Mouse (Mus musculus) forebrain, postnatal 0 days (tissue): Measurements from ENCODE around the gene Clba1. TPM values are rescaled to one million over a fixed set of nuclear protein-coding genes. Genes with fewer than 3 reads are reported as not detected.
A peak's percentile ranks its signal among the peaks of the same experiment; 100 is the strongest.

ENCODE experiments used
- ATAC-seq: fragments of 200-750 bp; cut with Nextera tagmentation; 2 replicates; pipeline ENCODE4 v1.8.0; 2017; ENCODE audit warnings: mild to moderate bottlenecking, moderate library complexity
- DNase-seq: peaks from one replicate; pipeline ENCODE4 v3.0.0-alpha.2; 2015
- H3K27ac ChIP-seq: fragments of 300-500 bp; sonication (generic); 2 replicates; pipeline ENCODE4 v1.5.1; 2014; ENCODE audit warnings: low read depth, mild to moderate bottlenecking, antibody characterized with exemption, low read length, moderate library complexity, mixed read lengths
- H3K27me3 ChIP-seq: fragments of 300-500 bp; sonication (generic); 2 replicates; pipeline ENCODE4 v1.6.1; 2014; ENCODE audit warnings: mild to moderate bottlenecking, low read length, mixed read lengths; ENCODE audit not compliant: insufficient read depth
- H3K36me3 ChIP-seq: fragments of 300-500 bp; sonication (generic); 2 replicates; pipeline ENCODE4 v1.6.1; 2014; ENCODE audit warnings: mild to moderate bottlenecking, moderate library complexity; ENCODE audit not compliant: insufficient read depth
- H3K4me1 ChIP-seq: fragments of 300-500 bp; sonication (generic); 2 replicates; pipeline ENCODE4 v1.6.1; 2014; ENCODE audit warnings: antibody characterized with exemption; ENCODE audit not compliant: insufficient read depth
- H3K4me2 ChIP-seq: fragments of 300-500 bp; sonication (generic); 2 replicates; pipeline ENCODE4 v1.6.1; 2014; ENCODE audit warnings: low read depth, mild to moderate bottlenecking, moderate library complexity
- H3K4me3 ChIP-seq: fragments of 300-500 bp; sonication (generic); 2 replicates; pipeline ENCODE4 v1.5.1; 2014; ENCODE audit warnings: low read depth, low read length, mixed read lengths
- H3K9ac ChIP-seq: fragments of 300-500 bp; sonication (generic); 2 replicates; pipeline ENCODE4 v1.6.1; 2014; ENCODE audit warnings: mild to moderate bottlenecking
- H3K9me3 ChIP-seq: fragments of 300-500 bp; sonication (generic); 2 replicates; pipeline ENCODE4 v1.6.1; 2016; ENCODE audit warnings: low read length
- CTCF ChIP-seq: sonication (generic); IDR thresholded peaks from 2 replicates; pipeline ENCODE4 v1.5.1; 2016; ENCODE audit warnings: antibody characterized with exemption, control low read depth, low read depth
- WGBS: fragments of 180-500 bp; shearing (Covaris S2); extraction: QIAGEN DNeasy Blood & Tissue Kit; methylation state at CpG from one replicate; pipeline ENCODE4 v1.1.7; 2014; 5-methylcytosine and 5-hydroxymethylcytosine counted together
- polyA plus RNA-seq: library from polyadenylated mRNA; unstranded; fragments of >200 nt; fragmentation: Nextera tagmentation; extraction: Ambion mirVana; gene quantifications from 2 replicates; pipeline ENCODE4 v1.2.1, GENCODE M21; 2015
- total RNA-seq: library from RNA; depleted of rRNA; stranded (reverse); fragments of >200 nt; gene quantifications from 2 replicates; pipeline ENCODE4 v1.2.3, GENCODE M21; 2014; rRNA removed

The Clba1 gene
- total RNA-seq (17.6 and 19.5 TPM in 2 replicates), polyA plus RNA-seq (23.5 and 26.1 TPM in 2 replicates)

DNA sequence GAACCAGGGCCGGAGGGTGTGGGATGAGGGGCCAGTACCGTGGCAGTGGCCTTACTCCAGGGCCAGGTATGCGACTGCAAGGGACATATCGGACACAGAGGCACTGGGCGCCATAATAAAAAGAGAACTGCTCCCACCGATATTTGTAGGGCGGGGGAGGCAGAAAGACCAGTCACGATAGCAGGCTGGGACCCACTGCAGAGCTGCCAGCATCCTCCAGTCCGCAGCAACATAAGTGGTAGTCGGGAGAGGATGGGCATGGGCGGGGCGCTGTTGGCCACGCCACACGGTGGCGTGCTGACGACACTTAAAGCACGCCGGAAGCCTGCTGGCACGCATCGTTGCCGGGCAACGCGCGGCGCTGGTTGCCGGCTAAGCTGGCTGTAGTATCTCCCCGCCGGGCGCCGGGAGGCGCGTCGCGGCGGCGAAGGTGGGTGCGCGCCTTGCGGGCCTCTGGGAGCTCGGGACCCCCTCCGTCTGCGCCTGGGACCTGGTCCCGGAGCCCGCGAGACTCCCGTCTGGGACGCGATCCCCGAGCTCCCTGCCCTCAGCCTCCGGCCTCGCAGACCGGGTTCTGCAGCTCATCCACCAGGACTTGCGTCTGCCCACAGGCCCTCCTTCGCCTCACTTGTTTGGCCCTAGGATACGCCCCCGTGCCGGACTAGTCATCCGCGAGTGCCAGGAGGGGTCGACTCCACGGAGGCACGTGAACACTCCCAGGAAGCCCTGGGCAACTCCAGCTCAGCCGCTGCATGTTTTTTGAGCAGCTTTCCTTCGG is at the start of gene Clba1:
Gene Clba1, plus strand, starts transcription at position 351 of the 778 bp plus-strand sequence.
- Histone ChIP-seq H3K27me3 (no peaks in the 10 kb centered on the region), H3K9ac (peak within 1 kb of the TSS; percentile 68), H3K4me2 (peak within 1 kb of the TSS; percentile 97), H3K9me3 (no peaks in the 10 kb centered on the region), H3K4me3 (peak within 1 kb of the TSS; percentile 63), H3K27ac (peak within 1 kb of the TSS; percentile 82), H3K36me3 (peaks cover 9% of the 10 kb centered on the region; the same call in 1 of the 2 replicates), H3K4me1 (peaks cover 13% of the 10 kb centered on the region; the same call in 1 of the 2 replicates)
- TF ChIP-seq CTCF: peak; percentile 71
- ATAC-seq (peak; percentile 96), DNase-seq (peak; percentile 98)
- WGBS: under 1% methylated on average over 64 of the region's 64 CpGs

DNA sequence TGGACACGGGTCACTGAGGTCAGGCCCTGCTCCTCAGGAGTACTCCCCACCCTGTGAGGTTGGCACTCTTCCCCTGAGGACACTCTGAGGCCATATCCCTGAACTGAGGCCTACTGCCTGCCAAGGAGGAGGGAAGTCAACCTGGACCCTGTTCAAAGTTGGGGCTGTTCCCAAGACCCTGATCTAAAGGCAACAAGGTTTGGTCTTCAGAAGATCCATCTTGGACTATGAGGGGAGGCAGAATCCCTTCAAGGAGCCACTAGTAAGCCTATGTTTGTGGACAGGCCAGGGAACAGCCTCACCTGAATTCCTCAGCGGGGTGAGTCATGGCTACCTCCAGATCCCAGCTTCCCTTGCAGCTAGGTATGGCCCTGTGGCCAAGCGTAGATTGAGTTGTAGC is 49.3 kb upstream of the Clba1 start:
- ATAC-seq: no peak
- Histone ChIP-seq H3K4me1 (no peaks in the 10 kb centered on the region), H3K36me3 (no peaks in the 10 kb centered on the region), H3K9ac (no peak overlapping the region), H3K4me3 (no peak overlapping the region), H3K4me2 (no peak overlapping the region), H3K27ac (no peak overlapping the region), H3K9me3 (no peaks in the 10 kb centered on the region), H3K27me3 (no peaks in the 10 kb centered on the region)
- no peak for TF ChIP-seq CTCF
- DNase-seq: no peak
- 95% methylated on average over 3 of the region's 3 CpGs for WGBS

DNA sequence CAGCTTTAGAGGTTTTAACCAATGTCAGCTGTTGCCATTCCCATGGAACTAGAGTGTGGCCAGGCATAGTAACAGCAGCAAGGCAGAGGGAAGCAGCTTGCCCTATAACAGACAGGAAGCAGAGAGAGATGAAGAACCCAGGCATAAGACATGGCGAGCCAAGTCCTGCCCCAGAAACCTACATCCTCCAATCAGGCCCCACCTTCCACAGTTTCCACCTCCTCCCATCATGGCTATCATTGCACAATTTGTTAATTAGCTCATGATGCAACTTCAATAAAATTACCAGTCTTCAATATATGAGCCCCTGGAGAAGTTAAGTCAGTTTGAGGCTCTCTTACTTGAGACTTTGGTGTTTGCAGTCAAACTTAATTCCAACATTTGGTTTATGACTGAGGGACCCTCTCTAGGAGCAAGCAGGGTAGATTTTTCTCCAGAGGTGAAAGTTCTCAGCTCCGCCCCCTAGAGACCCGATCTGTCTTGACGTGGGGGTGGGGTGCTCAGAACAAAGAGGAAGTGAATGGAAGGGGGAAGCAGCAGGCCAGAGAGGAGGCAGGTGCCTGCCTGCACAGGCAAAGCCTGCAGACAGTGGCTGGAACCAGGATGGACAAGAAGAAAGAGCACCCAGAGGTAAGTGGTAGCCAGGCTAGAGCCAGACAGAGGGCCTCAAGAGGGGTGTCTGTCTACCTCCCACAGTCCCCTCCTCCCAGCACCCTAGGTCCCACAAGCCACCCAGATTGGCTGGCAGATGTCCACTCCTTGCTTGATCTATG is 48.4 kb upstream of the Clba1 start, which contains the start of gene Pld4:
Gene Pld4, plus strand, starts transcription at position 502 of the 773 bp plus-strand sequence.
- WGBS: 45% methylated on average over 4 of the region's 4 CpGs
- TF ChIP-seq CTCF: no peak
- no peaks in the 10 kb centered on the region for H3K27me3 ChIP-seq
- H3K27ac ChIP-seq: no peak within 1 kb of the TSS
- H3K9me3 ChIP-seq: no peaks in the 10 kb centered on the region
- DNase-seq: no peak
- H3K9ac ChIP-seq: no peak within 1 kb of the TSS
- H3K4me2 ChIP-seq: no peak within 1 kb of the TSS
- no peaks in the 10 kb centered on the region for H3K4me1 ChIP-seq
- H3K36me3 ChIP-seq: no peaks in the 10 kb centered on the region
- H3K4me3 ChIP-seq: no peak within 1 kb of the TSS
- ATAC-seq: no peak

DNA sequence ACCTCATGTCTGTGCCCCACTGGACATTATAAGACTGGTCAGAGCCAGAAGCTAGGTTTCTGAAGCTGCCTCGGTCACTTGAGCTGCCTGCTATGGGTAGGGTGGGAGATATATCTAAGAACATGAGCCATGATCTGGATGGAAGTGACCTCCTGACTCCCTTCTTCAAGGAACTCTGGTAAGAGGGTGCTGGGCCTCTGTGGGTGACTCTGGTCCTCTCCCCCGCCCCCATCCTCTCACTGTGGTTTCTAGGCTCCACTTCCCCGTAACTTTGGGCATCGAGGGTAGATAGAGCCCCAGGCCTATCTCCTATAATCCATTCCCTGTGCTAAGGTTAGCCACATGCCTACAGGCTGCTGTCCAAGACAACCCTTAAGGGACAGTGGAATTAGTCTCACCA is 47.3 kb upstream of the Clba1 start:
- no peaks in the 10 kb centered on the region for H3K4me1 ChIP-seq
- no peak for ATAC-seq
- 93% methylated on average over 4 of the region's 4 CpGs for WGBS

DNA sequence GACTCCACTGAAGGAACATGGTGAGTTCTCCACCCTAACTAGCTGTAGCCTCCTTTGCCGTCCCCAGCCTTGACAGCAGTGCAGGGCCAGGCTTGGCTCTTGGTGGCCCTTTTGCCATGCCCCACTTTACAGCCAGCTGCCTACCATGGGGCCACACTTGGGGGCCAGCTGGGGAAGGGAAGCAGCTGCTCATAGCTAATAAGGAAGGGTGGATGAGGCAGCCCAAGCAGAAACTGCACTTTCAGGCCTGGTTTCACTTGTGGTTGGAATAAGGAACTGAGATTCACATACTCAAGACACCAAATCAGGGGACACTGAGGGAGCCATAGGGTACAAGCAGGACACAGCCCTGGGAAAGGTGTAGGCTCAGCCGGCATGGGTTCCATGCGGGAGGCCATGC is 46.7 kb upstream of the Clba1 start:
- Histone ChIP-seq H3K36me3 (no peaks in the 10 kb centered on the region), H3K27me3 (no peaks in the 10 kb centered on the region), H3K9ac (no peak overlapping the region), H3K4me3 (no peak overlapping the region), H3K27ac (no peak overlapping the region), H3K9me3 (no peaks in the 10 kb centered on the region), H3K4me1 (no peaks in the 10 kb centered on the region), H3K4me2 (no peak overlapping the region)
- WGBS: 91% methylated on average over 3 of the region's 3 CpGs
- no peak for TF ChIP-seq CTCF
- no peak for ATAC-seq
- no peak for DNase-seq

More for the DNA sequence above, 47.3 kb upstream of the Clba1 start:
- H3K4me2 ChIP-seq: no peak overlapping the region
- no peaks in the 10 kb centered on the region for H3K36me3 ChIP-seq
- no peak overlapping the region for H3K4me3 ChIP-seq
- no peak for DNase-seq
- H3K9ac ChIP-seq: no peak overlapping the region
- H3K27ac ChIP-seq: no peak overlapping the region
- H3K9me3 ChIP-seq: no peaks in the 10 kb centered on the region
- TF ChIP-seq CTCF: no peak
- no peaks in the 10 kb centered on the region for H3K27me3 ChIP-seq

DNA sequence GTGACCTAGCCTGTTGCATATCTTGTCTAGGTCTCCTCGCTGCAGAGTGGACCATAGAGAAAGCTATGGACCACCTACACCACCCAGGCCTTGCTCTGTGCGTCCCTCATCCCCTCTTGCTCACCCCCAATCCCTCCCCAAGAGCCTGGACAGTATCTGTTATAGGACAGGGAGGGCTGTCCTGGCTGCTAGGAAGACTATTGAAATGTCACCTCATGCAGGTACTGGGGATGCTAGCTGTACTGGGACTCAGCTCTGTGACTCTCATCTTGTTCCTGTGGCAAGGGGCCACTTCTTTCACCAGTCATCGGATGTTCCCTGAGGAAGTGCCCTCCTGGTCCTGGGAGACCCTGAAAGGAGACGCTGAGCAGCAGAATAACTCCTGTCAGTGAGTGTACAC is 45.6 kb upstream of the Clba1 start:
- H3K4me3 ChIP-seq: no peak overlapping the region
- no peak overlapping the region for H3K9ac ChIP-seq
- DNase-seq (no peak), ATAC-seq (no peak)
- H3K4me2 ChIP-seq: no peak overlapping the region
- H3K27me3 ChIP-seq: no peaks in the 10 kb centered on the region
- 80% methylated on average over 4 of the region's 4 CpGs for WGBS
- H3K36me3 ChIP-seq: no peaks in the 10 kb centered on the region
- no peak for TF ChIP-seq CTCF
- no peaks in the 10 kb centered on the region for H3K9me3 ChIP-seq
- no peak overlapping the region for H3K27ac ChIP-seq
- no peaks in the 10 kb centered on the region for H3K4me1 ChIP-seq

DNA sequence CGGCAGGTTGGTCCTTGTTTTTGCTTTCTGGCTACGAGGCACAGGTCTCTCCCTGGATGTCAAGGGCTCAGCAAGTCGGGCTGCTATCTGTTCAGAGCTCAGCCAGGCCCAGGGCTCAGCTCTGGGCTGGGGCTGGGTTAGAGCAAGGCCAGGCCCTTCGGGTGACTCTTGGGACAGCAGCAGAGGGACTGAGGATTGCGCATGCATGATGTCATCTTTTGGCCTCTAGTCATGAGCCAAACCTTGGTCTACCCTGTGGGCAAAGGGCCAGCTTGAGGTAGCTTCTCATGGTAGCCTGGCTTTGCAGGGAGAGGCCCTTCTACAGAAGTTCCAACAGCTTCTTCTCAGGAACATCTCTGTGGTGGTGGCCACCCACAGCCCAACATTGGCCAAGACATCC is 44.6 kb upstream of the Clba1 start:
- DNase-seq: no peak
- WGBS: 80% methylated on average over 5 of the region's 5 CpGs
- Histone ChIP-seq H3K4me2 (no peak overlapping the region), H3K4me1 (no peaks in the 10 kb centered on the region), H3K27me3 (no peaks in the 10 kb centered on the region), H3K9ac (no peak overlapping the region), H3K36me3 (no peaks in the 10 kb centered on the region), H3K4me3 (no peak overlapping the region), H3K9me3 (no peaks in the 10 kb centered on the region), H3K27ac (no peak overlapping the region)
- ATAC-seq: no peak
- TF ChIP-seq CTCF: no peak
